Mouse (Mus musculus): ENCODE measurements around the gene Mcts2. TPM values are rescaled to one million over a fixed set of nuclear protein-coding genes. Genes with fewer than 3 reads are reported as not detected.

Gene Mcts2
- total RNA-seq, 2 experiments from 2014 or later: 17.4 to 18.7 TPM

- DNase-seq: no peak
- intact Hi-C loops (cut with DNase I): no loop called here
Observed at GRCm38 (mm10) chr2:152716241-152716772, 29.5 kb downstream of the Mcts2 start.

GRCm38 (mm10) chr2:152717652-152718051, 30.8 kb downstream of the Mcts2 start:
- intact Hi-C loops (cut with DNase I): no loop called here

GRCm38 (mm10) chr2:152718076-152718475, 31.2 kb downstream of the Mcts2 start:
- intact Hi-C loops (cut with DNase I): no loop called here
- DNase-seq: no peak

More at GRCm38 (mm10) chr2:152717652-152718051, 30.8 kb downstream of the Mcts2 start:
- DNase-seq: no peak

GRCm38 (mm10) chr2:152723651-152724331, 37.0 kb downstream of the Mcts2 start:
- intact Hi-C loops (cut with DNase I): loop anchor here (2.0 kb wide), 1 partner anchor 15 kb away; no protein-coding TSS in a partner anchor
- DNase-seq: peak; percentile 78 to 80

- intact Hi-C loops (cut with DNase I): no loop called here
- DNase-seq: no peak
Observed at GRCm38 (mm10) chr2:152724332-152724723, 37.5 kb downstream of the Mcts2 start.

GRCm38 (mm10) chr2:152725178-152725750, 38.4 kb downstream of the Mcts2 start:
- intact Hi-C loops (cut with DNase I): no loop called here
- DNase-seq: no peak

- intact Hi-C loops (cut with DNase I): no loop called here
- DNase-seq: no peak
Observed at GRCm38 (mm10) chr2:152726213-152726612, 39.4 kb downstream of the Mcts2 start.

- no peak for DNase-seq
- intact Hi-C loops (cut with DNase I): no loop called here
Observed at GRCm38 (mm10) chr2:152726751-152727335, 40.0 kb downstream of the Mcts2 start.

- peak; percentile 51 to 62 for DNase-seq
- intact Hi-C loops (cut with DNase I): no loop called here
Observed at GRCm38 (mm10) chr2:152727795-152728510, 41.1 kb downstream of the Mcts2 start.

- intact Hi-C loops (cut with DNase I): no loop called here
- DNase-seq: no peak
Observed at GRCm38 (mm10) chr2:152728594-152728993, 41.8 kb downstream of the Mcts2 start.

GRCm38 (mm10) chr2:152729013-152729635, 42.3 kb downstream of the Mcts2 start:
- intact Hi-C loops (cut with DNase I): no loop called here
- DNase-seq: peak in 1 of 2 experiments; percentile 29

- intact Hi-C loops (cut with DNase I): no loop called here
- peak; percentile 67 to 73 for DNase-seq
Observed at GRCm38 (mm10) chr2:152729636-152730020, 42.8 kb downstream of the Mcts2 start.

GRCm38 (mm10) chr2:152733201-152733600, 46.4 kb downstream of the Mcts2 start:
- DNase-seq: no peak
- intact Hi-C loops (cut with DNase I): no loop called here

GRCm38 (mm10) chr2:152734501-152734900, 47.7 kb downstream of the Mcts2 start:
- intact Hi-C loops (cut with DNase I): no loop called here
- no peak for DNase-seq

GRCm38 (mm10) chr2:152734984-152735383, 48.1 kb downstream of the Mcts2 start:
- intact Hi-C loops (cut with DNase I): no loop called here
- DNase-seq: peak; percentile 94 to 97

- intact Hi-C loops (cut with DNase I): loop anchor here (2.0 kb wide), 1 partner anchor 29 kb away; no protein-coding TSS in a partner anchor
- DNase-seq: peak; percentile 84 to 86
Observed at GRCm38 (mm10) chr2:152736090-152736601, 49.3 kb downstream of the Mcts2 start, which contains the start of gene Id1. Gene Id1 (plus strand): TSS chr2:152736251.

- peak; percentile 37 to 42 for DNase-seq
- intact Hi-C loops (cut with DNase I): loop anchor here (2.0 kb wide), 1 partner anchor 30 kb away; no protein-coding TSS in a partner anchor
Observed at GRCm38 (mm10) chr2:152736748-152737147, 49.9 kb downstream of the Mcts2 start.

All from heart, postnatal 14 days (tissue).